ENCODE assay signal across 8 mouse cellular contexts in the genomic region with DNA sequence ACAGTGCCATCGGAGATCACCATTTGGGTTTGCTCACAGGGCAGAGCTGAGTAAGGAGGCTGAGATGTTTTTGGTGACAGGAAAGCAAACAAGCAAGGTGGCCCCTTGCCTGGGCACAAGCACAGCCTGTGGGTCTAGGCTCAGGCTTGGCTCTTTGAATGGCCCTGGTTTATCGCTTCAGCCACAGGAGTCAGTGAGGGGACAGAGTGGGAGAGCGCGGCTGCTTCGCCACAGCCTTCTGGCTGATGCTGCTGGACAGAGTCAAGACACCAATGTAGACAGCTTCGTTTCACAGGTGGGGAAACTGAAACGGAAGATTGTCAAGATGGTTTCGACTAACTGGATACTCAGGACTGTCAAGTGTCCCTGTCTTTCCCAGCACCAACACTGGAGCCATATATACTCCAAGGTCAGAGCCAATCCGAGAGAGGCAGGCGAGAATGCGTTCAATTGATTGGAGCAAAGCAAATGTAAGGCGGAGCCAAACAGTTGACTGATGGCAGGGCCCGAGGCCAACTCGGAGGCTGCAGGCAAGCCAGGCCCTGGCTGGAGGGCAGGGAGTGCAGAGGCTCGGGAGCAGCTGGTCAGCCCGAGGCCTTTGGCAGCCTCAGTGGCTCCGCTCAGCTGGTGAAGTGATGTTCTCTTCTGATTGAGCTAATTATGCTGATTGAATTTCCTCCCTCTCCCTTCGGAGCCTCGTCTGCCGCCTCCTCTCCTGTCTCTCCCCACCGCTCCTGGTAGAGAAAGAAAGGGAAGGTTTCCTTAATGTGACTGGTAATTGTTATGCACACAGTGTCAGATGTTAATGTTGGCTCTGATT.
DNase-seq lines count a peak whose midpoint lies in the region; ATAC-seq and TF ChIP-seq lines count a peak whose summit lies in the region.

No protein-coding gene starts in this region.

- no peaks in the 10 kb centered on the region for H3K36me3 ChIP-seq in CH12.LX (replicated peaks in 1 of 2; ENCODE audit: control insufficient read depth in 1 of 2, insufficient read depth in 1 of 2, low read length in 1 of 2)
- no peaks in the 10 kb centered on the region for H3K36me3 ChIP-seq in embryonic facial prominence, embryonic 12.5 days
- H3K36me3 ChIP-seq in heart, embryonic 11.5 days (ENCODE audit: control insufficient read depth, insufficient read depth, low read length) = no peaks in the 10 kb centered on the region
- no peaks in the 10 kb centered on the region for H3K36me3 ChIP-seq in limb, embryonic 14.5 days (ENCODE audit: control insufficient read depth, insufficient read depth, low read length)

- TF ChIP-seq RAD21 in CH12.LX (IDR thresholded peaks at IDR 0.05; ENCODE audit: low read depth, low read length) = no peak

- no peak overlapping the region for H3K9ac ChIP-seq in CH12.LX (ENCODE audit: insufficient read depth, low read depth)
- no peak overlapping the region for H3K9ac ChIP-seq in embryonic facial prominence, embryonic 12.5 days
- no peak overlapping the region for H3K9ac ChIP-seq in heart, embryonic 11.5 days (ENCODE audit: low read depth, low read length)
- no peak overlapping the region for H3K9ac ChIP-seq in limb, embryonic 14.5 days (ENCODE audit: low read depth, low read length, severe bottlenecking)

- H3K4me2 ChIP-seq in CH12.LX (ENCODE audit: insufficient read depth, low read depth, poor library complexity, severe bottlenecking) = no peak overlapping the region
- H3K4me2 ChIP-seq in embryonic facial prominence, embryonic 12.5 days (replicated peaks) = peak overlapping the region; percentile 34
- peak overlapping the region; percentile 29 for H3K4me2 ChIP-seq in heart, embryonic 11.5 days
- no peak overlapping the region for H3K4me2 ChIP-seq in limb, embryonic 14.5 days (replicated peaks; ENCODE audit: low read depth, low read length, severe bottlenecking)

- no peak overlapping the region for H3K27ac ChIP-seq in CH12.LX (ENCODE audit: insufficient read depth, low read depth)
- H3K27ac ChIP-seq in embryonic facial prominence, embryonic 12.5 days = no peak overlapping the region
- H3K27ac ChIP-seq in heart, embryonic 11.5 days (ENCODE audit: low read depth, low read length) = no peak overlapping the region
- no peak overlapping the region for H3K27ac ChIP-seq in limb, embryonic 14.5 days (replicated peaks; ENCODE audit: low read depth, low read length)

- H3K4me3 ChIP-seq in CH12.LX (replicated peaks in 1 of 3; ENCODE audit: low read depth in 2 of 3, low read length in 2 of 3, poor library complexity in 1 of 3) = no peak overlapping the region
- peak overlapping the region; percentile 4; the same call in 1 of the 2 replicates for H3K4me3 ChIP-seq in embryonic facial prominence, embryonic 12.5 days
- H3K4me3 ChIP-seq in heart, embryonic 11.5 days (ENCODE audit: low read depth, low read length) = no peak overlapping the region
- H3K4me3 ChIP-seq in limb, embryonic 14.5 days (replicated peaks; ENCODE audit: low read length) = no peak overlapping the region

- no peak for TF ChIP-seq POLR2A in CH12.LX (IDR thresholded peaks at IDR 0.05; ENCODE audit: low read depth, low read length)
- TF ChIP-seq POLR2A in limb, embryonic 14.5 days (IDR thresholded peaks at IDR 0.05; ENCODE audit: borderline replicate concordance, extremely low read depth, insufficient read depth, insufficient read length) = no peak

- 11% methylated on average over 20 of the region's 21 CpGs for WGBS in embryonic facial prominence, embryonic 12.5 days
- 11% methylated on average over 21 of the region's 21 CpGs for WGBS in heart, embryonic 11.5 days (ENCODE audit: insufficient replicate concordance)
- 16% methylated on average over 18 of the region's 21 CpGs for WGBS in limb, embryonic 14.5 days

- peak; percentile 67; the same call in 1 of the 2 replicates for ATAC-seq in embryonic facial prominence, embryonic 12.5 days (ENCODE audit: insufficient number of reproducible peaks, insufficient read depth, low FRiP score, low TSS enrichment)
- 0 out of 2 replicates have a peak, but pooled peaks have one; percentile 61 for ATAC-seq in heart, embryonic 11.5 days (replicated peaks; ENCODE audit: insufficient number of reproducible peaks, low FRiP score, low TSS enrichment)
- peak; percentile 70; the same call in 1 of the 2 replicates for ATAC-seq in limb, embryonic 14.5 days (ENCODE audit: low FRiP score, low read depth)

- dilution Hi-C loops in CH12.LX (cut with MboI; ENCODE audit: extremely low pct_ligation_motif_present, extremely low pct_unique_long_range_greater_than_20kb, low sequenced_read_pairs) = no loop called here

- TF ChIP-seq EP300 in CH12.LX (IDR thresholded peaks at IDR 0.05; ENCODE audit: low read length) = no peak

- in situ Hi-C loops in CH12.LX (cut with MboI; ENCODE audit: low pct_ligation_motif_present, low pct_unique_long_range_greater_than_20kb, low sequenced_read_pairs) = no loop called here

- peaks cover 89% of the 10 kb centered on the region for H3K27me3 ChIP-seq in CH12.LX (replicated peaks)
- peaks cover 20% of the 10 kb centered on the region for H3K27me3 ChIP-seq in embryonic facial prominence, embryonic 12.5 days
- H3K27me3 ChIP-seq in heart, embryonic 11.5 days (ENCODE audit: control insufficient read depth, insufficient read depth, low read length) = peaks cover 5% of the 10 kb centered on the region
- no peaks in the 10 kb centered on the region for H3K27me3 ChIP-seq in limb, embryonic 14.5 days (ENCODE audit: control insufficient read depth, insufficient read depth, low read length)

- DNase-seq in CH12.LX (ENCODE audit: extremely low read depth) = no peak
- DNase-seq in adrenal gland, postnatal 14 days = peak; percentile 73
- peak; percentile 42 for DNase-seq in kidney, postnatal 10 days
- DNase-seq in limb, embryonic 14.5 days (ENCODE audit: low spot score) = peak; percentile 13
- peak; percentile 85 to 87 for DNase-seq in right cerebral cortex, postnatal 10 days (ENCODE audit: low spot score in 2 of 2)
- DNase-seq in thymus, postnatal 25 days = no peak

- H3K79me2 ChIP-seq in CH12.LX (replicated peaks; ENCODE audit: control insufficient read depth, extremely low read depth, insufficient read depth, poor library complexity, severe bottlenecking) = no peaks in the 10 kb centered on the region

- no peak for TF ChIP-seq CTCF in CH12.LX (conservative IDR thresholded peaks at IDR 0.05 in 1 of 2, IDR thresholded peaks at IDR 0.05 in 1 of 2; ENCODE audit: low read depth in 2 of 2, low read length in 2 of 2)

- H3K9me3 ChIP-seq in CH12.LX (replicated peaks; ENCODE audit: low read length) = peaks cover 3% of the 10 kb centered on the region
- no peaks in the 10 kb centered on the region for H3K9me3 ChIP-seq in embryonic facial prominence, embryonic 12.5 days
- no peaks in the 10 kb centered on the region for H3K9me3 ChIP-seq in heart, embryonic 11.5 days (replicated peaks; ENCODE audit: control insufficient read depth, low read length)
- no peaks in the 10 kb centered on the region for H3K9me3 ChIP-seq in limb, embryonic 14.5 days (ENCODE audit: control insufficient read depth, low read length)

- H3K4me1 ChIP-seq in CH12.LX (ENCODE audit: control insufficient read depth in 1 of 2, insufficient read depth in 2 of 2) = peaks cover 10% of the 10 kb centered on the region in 2 experiments; a peak in 3 of 4 replicates
- peaks cover 5% of the 10 kb centered on the region; the same call in 1 of the 2 replicates for H3K4me1 ChIP-seq in embryonic facial prominence, embryonic 12.5 days
- H3K4me1 ChIP-seq in heart, embryonic 11.5 days (ENCODE audit: control insufficient read depth, insufficient read depth, low read length) = no peaks in the 10 kb centered on the region
- H3K4me1 ChIP-seq in limb, embryonic 14.5 days (ENCODE audit: control insufficient read depth, insufficient read depth, low read length) = no peaks in the 10 kb centered on the region

TF ChIP-seq in CH12.LX, 34 proteins besides CTCF, POLR2A, EP300 and RAD21:
- TF ChIP-seq ZKSCAN1 (IDR thresholded peaks at IDR 0.05; ENCODE audit: borderline replicate concordance, low read depth, low read length) (no peak), MAFK (IDR thresholded peaks at IDR 0.05; ENCODE audit: insufficient replicate concordance, low read length) (no peak), TBP (conservative IDR thresholded peaks at IDR 0.05; ENCODE audit: low read depth, low read length) (0 out of 2 replicates have a peak, but pooled peaks have one; percentile 16)

Comparison
In these comparisons a context has a peak if more than half of its experiments do, and no peak if none do; other contexts are left out.
1. DNase-seq: peak in adrenal gland, postnatal 14 days (single experiment), kidney, postnatal 10 days (single experiment), limb, embryonic 14.5 days (single experiment) and right cerebral cortex, postnatal 10 days (2 of 2); none in CH12.LX (single experiment) and thymus, postnatal 25 days (single experiment).
2. H3K4me2 ChIP-seq: peak in embryonic facial prominence, embryonic 12.5 days (single experiment) and heart, embryonic 11.5 days (single experiment); none in CH12.LX (single experiment) and limb, embryonic 14.5 days (single experiment).
3. Peak in every context shown above with its lines, with median percentiles within 50 percentile points of each other: ATAC-seq.